Mouse (Mus musculus) heart, adult 2 months (tissue): ENCODE measurements around the gene Zfhx3. TPM values are rescaled to one million over a fixed set of nuclear protein-coding genes. Genes with fewer than 3 reads are reported as not detected.

ENCODE experiments used
- DNase-seq, 2 experiments: peaks; one replicate each; pipeline ENCODE4 v3.0.0; 2021
- H3K27ac ChIP-seq: fragments of 200-600 bp; 2 replicates; pipeline ENCODE4 v1.8.1; 2022
- H3K27me3 ChIP-seq: fragments of 200-500 bp; 2 replicates; pipeline ENCODE4 v1.6.1; 2012; ENCODE audit warnings: mild to moderate bottlenecking, low read length, inconsistent platforms, mixed read lengths; ENCODE audit not compliant: control insufficient read depth, insufficient read depth
- H3K36me3 ChIP-seq: fragments of 200-500 bp; 2 replicates; pipeline ENCODE4 v1.6.1; 2012; ENCODE audit warnings: low read length, inconsistent platforms; ENCODE audit not compliant: control insufficient read depth, insufficient read depth
- H3K4me1 ChIP-seq: fragments of 200-500 bp; 2 replicates; pipeline ENCODE4 v1.6.1; 2011; ENCODE audit warnings: low read length; ENCODE audit not compliant: control insufficient read depth, insufficient read depth
- H3K4me3 ChIP-seq: fragments of 200-600 bp; 2 replicates; pipeline ENCODE4 v1.8.1; 2022
- H3K79me2 ChIP-seq: fragments of 200-500 bp; replicated peaks from 2 replicates; pipeline ENCODE4 v1.6.1; 2012; ENCODE audit warnings: mild to moderate bottlenecking, inconsistent platforms, low read length, moderate library complexity, mixed read lengths; ENCODE audit not compliant: control insufficient read depth, insufficient read depth
- H3K9ac ChIP-seq: fragments of 200-500 bp; 2 replicates; pipeline ENCODE4 v1.6.1; 2012; ENCODE audit warnings: low read depth, mild to moderate bottlenecking, control low read depth, inconsistent platforms, low read length, mixed read lengths
- CTCF ChIP-seq: fragments of 200-600 bp; IDR thresholded peaks from 2 replicates; pipeline ENCODE4 v1.8.1; 2022; ENCODE audit warnings: antibody characterized with exemption, mild to moderate bottlenecking, moderate library complexity
- EP300 ChIP-seq: fragments of 200-500 bp; IDR thresholded peaks from 2 replicates; pipeline ENCODE4 v1.6.1; 2011; ENCODE audit warnings: low read depth, low read length, control low read depth; ENCODE audit not compliant: insufficient read depth
- POLR2A ChIP-seq: fragments of 200-500 bp; IDR thresholded peaks from 2 replicates; pipeline ENCODE4 v1.6.1; 2011; ENCODE audit warnings: mild to moderate bottlenecking, low read depth, low read length, control low read depth; ENCODE audit not compliant: insufficient read depth
- WGBS: fragments of 180-500 bp; shearing (Covaris S2); methylation state at CpG from one replicate; pipeline ENCODE4 v1.1.7; 2018; 5-methylcytosine and 5-hydroxymethylcytosine counted together
- intact Hi-C: fragments of 180-260 bp; cut with DNase I; formaldehyde crosslinking; loops from one replicate; pipeline ENCODE4 v1.15.1; 2025
- polyA plus RNA-seq: library from polyadenylated mRNA; depleted of rRNA; stranded (reverse); fragments of >200 nt; gene quantifications from 2 replicates; pipeline ENCODE4 v1.2.3, GENCODE M21; 2012
- total RNA-seq, 2 experiments: library from RNA; stranded (reverse); gene quantifications; 2 replicates each; pipeline ENCODE4 v1.2.3; 2021

Gene Zfhx3
- total and polyA plus RNA-seq, 3 experiments, result 1.8 to 8.3 (median 6.9) TPM

DNA sequence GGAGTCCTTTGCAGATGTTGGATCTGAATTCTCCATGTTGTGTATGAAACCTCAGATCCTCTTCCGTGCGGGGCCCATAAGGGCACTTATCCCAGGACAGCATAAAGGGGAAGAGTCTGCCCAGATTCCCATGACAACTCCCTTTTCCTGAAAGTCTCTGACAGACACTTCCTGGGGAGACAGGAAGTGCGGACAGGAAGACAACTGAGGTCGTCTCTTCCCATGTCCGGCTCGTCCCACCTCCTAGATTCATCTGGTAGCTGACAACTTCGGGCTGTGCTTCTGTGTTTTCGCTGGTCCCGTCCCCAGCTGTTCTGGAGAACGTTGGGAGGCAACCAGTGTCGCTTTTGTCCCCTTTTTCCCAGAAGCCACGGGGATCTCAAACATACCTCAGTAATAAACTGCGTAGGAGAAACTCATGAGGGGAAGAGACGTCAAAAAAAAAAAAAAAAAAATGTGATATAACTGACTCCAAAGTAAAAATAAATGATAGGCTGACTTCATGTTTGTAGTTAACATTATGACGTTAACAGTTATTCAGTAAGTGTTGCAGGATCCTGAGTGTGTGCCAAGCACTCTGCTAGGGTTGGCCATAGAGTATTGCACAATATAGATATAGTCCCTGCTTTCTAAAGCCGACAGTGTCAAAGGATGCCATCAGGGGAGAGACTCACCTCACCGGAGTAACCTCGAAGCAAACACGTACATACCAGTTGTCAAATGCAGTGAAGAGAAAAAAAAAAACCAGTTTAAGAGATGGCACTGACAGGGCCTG, 653.5 kb downstream of the Zfhx3 start:
- H3K4me1 ChIP-seq, result peaks cover 8% of the 10 kb centered on the region
- 37% methylated on average over 19 of the region's 19 CpGs for WGBS
- H3K79me2 ChIP-seq, result no peaks in the 10 kb centered on the region
- peak overlapping the region; percentile 67 for H3K27ac ChIP-seq
- TF ChIP-seq CTCF (no peak), POLR2A (no peak), EP300 (0 out of 2 replicates have a peak, but pooled peaks have one; percentile 24)
- H3K9ac ChIP-seq, result peak overlapping the region; percentile 34
- no peaks in the 10 kb centered on the region for H3K27me3 ChIP-seq
- intact Hi-C loops, result loop anchor here (5.0 kb wide), 2 partner anchors 51 to 96 kb away; no protein-coding TSS in a partner anchor
- peak; percentile 41 to 47 for DNase-seq
- no peak overlapping the region for H3K4me3 ChIP-seq
- H3K36me3 ChIP-seq, result no peaks in the 10 kb centered on the region

DNA sequence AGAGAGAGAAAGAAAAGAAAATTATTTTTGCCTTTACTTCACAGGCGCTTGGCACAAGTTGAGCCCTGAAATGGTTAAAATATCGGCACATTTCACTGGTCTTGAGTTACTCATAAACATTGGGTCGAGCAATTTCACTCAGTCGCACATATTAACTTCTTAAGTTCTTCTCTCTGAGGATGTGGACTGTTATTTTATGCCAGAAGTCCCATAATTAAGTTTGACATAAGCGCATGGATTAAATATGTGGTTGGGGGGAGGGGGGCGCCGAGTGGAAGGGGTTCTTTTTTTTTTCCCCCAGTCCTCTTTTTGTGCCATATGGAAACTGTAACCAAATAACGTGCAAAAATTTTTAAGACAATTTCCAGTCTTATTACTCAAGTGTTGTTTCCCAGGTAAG, 656.6 kb downstream of the Zfhx3 start:
- Histone ChIP-seq H3K79me2 (no peaks in the 10 kb centered on the region), H3K36me3 (no peaks in the 10 kb centered on the region), H3K4me3 (no peak overlapping the region), H3K27ac (no peak overlapping the region), H3K27me3 (no peaks in the 10 kb centered on the region), H3K4me1 (peaks cover 8% of the 10 kb centered on the region), H3K9ac (no peak overlapping the region)
- DNase-seq, result no peak
- no peak for TF ChIP-seq CTCF
- TF ChIP-seq EP300, result no peak
- intact Hi-C loops, result loop anchor here (5.0 kb wide), 2 partner anchors 48 to 93 kb away; no protein-coding TSS in a partner anchor
- WGBS, result 82% methylated on average over 8 of the region's 8 CpGs

DNA sequence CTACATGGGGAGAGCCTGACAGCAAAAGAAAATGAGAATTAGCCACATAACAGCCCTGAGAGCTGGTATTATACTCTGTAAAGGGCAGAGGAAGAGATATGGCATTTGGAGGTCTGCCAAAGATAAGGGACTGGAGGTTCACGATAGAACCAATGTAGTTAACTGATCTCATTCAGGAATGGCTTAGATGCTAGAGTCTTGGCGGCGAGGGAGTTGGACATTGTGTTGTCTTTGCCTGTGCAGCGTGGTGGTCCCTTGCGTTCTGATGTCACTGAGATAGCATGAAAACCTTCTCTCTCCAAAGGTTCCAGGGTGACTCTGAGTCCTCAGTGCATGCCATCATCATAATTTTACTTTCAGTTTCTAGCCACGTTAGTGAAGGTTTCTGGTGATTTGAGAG, 657.1 kb downstream of the Zfhx3 start:
- H3K27me3 ChIP-seq, result no peaks in the 10 kb centered on the region
- peaks cover 8% of the 10 kb centered on the region for H3K4me1 ChIP-seq
- intact Hi-C loops, result loop anchor here (5.0 kb wide), 2 partner anchors 48 to 93 kb away; no protein-coding TSS in a partner anchor
- H3K27ac ChIP-seq, result no peak overlapping the region
- H3K36me3 ChIP-seq, result no peaks in the 10 kb centered on the region
- H3K4me3 ChIP-seq, result no peak overlapping the region; the same call in 1 of the 2 replicates
- TF ChIP-seq EP300 (no peak), CTCF (no peak), POLR2A (no peak)
- H3K9ac ChIP-seq, result no peak overlapping the region
- WGBS, result 31% methylated on average over 6 of the region's 6 CpGs
- no peaks in the 10 kb centered on the region for H3K79me2 ChIP-seq
- no peak for DNase-seq

DNA sequence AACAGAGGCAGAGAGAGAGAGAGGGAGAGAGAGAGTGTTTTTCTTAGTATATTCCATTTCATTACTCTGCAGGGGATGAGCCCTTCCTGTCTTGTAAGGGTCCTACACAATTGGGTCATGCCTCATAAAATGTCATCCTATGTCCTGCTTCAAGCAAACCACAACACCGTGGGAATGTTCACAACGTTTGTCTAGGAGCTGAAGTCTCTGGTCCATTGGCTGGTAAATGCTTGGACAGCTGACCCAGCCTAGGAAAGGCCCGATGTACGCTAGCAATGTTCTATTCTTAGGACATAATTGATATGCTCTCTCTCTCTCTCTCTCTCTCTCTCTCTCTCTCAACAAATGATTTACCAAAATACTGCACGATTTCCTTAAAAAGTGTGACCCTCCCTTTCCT, 666.2 kb downstream of the Zfhx3 start:
- TF ChIP-seq CTCF (no peak), EP300 (no peak), POLR2A (no peak)
- Histone ChIP-seq H3K27ac (no peak overlapping the region; the same call in 1 of the 2 replicates), H3K4me3 (no peak overlapping the region), H3K4me1 (peaks cover 10% of the 10 kb centered on the region), H3K9ac (no peak overlapping the region), H3K79me2 (no peaks in the 10 kb centered on the region), H3K27me3 (no peaks in the 10 kb centered on the region), H3K36me3 (no peaks in the 10 kb centered on the region)
- 8% methylated on average over 5 of the region's 5 CpGs for WGBS
- DNase-seq, result no peak
- intact Hi-C loops, result no loop called here

DNA sequence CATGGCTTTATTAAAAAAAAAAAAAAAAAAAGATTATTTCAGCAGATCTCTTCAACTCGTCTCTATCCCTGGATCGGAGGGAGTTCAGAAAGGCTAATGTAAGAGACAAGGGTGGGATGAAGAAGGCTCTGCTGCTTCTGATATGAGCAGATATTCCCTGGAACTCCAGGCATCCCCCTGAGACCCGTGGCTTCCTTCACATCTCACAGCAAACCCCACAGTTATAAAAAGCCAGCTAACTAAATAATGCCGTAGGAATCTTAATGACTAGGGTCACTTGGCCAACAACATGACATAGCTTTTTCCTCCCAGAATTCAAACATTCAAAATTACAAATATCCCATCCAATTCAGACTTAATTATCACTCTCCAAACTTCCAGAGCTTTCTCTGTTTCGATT, 666.7 kb downstream of the Zfhx3 start:
- no peaks in the 10 kb centered on the region for H3K27me3 ChIP-seq
- no peaks in the 10 kb centered on the region for H3K36me3 ChIP-seq
- H3K4me1 ChIP-seq, result peaks cover 10% of the 10 kb centered on the region
- H3K79me2 ChIP-seq, result no peaks in the 10 kb centered on the region
- no peak overlapping the region for H3K4me3 ChIP-seq
- WGBS, result 25% methylated on average over 5 of the region's 5 CpGs
- TF ChIP-seq CTCF, result no peak
- TF ChIP-seq EP300, result no peak
- no peak for TF ChIP-seq POLR2A
- intact Hi-C loops, result no loop called here
- H3K9ac ChIP-seq, result no peak overlapping the region
- DNase-seq, result no peak
- H3K27ac ChIP-seq, result peak overlapping the region; percentile 3

DNA sequence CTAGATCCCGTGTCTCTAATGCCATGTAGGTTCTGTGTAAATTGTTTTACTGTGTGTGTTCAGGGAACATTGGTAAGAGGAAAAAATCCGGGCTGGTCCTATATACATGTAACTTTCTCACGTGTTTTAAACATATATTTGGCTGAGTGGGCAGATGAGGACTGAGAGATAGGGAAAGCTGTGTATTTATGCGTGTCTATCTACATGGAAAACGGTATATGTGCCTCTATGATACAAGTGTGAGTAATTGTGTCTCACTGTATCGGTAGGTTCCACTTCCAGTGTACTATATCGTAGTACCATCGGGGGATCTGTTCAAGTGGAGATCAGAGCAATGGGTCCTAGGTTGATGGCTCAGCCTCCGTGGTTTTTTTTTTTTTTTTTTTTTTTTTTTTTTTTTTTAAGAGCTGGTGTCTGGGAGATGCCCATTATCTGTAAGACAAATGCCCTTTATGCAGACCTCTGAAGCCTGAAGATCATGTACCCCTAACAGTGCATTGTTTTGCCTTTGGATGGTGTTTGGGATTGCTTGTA, 668.8 kb downstream of the Zfhx3 start:
- Histone ChIP-seq H3K27me3 (no peaks in the 10 kb centered on the region), H3K4me1 (peaks cover 10% of the 10 kb centered on the region), H3K79me2 (no peaks in the 10 kb centered on the region), H3K27ac (no peak overlapping the region), H3K36me3 (no peaks in the 10 kb centered on the region), H3K9ac (no peak overlapping the region), H3K4me3 (no peak overlapping the region)
- no peak for DNase-seq
- intact Hi-C loops, result loop anchor here (5.0 kb wide), 1 partner anchor 81 kb away; no protein-coding TSS in a partner anchor
- TF ChIP-seq EP300, result no peak
- TF ChIP-seq CTCF, result no peak
- no peak for TF ChIP-seq POLR2A
- 84% methylated on average over 9 of the region's 9 CpGs for WGBS
